Mouse (Mus musculus) ovary, postnatal 14 days (tissue): ENCODE results near the gene Tomm34.

Source experiments
- DNase-seq: peaks from one replicate; pipeline ENCODE4 v3.0.0; 2022; ENCODE audit warnings: low spot score

The Tomm34 gene

GRCm38 (mm10) chr2:164010944-164011343 lies 60.0 kb downstream of the Tomm34 start:
- no peak for DNase-seq

- no peak for DNase-seq
Observed at GRCm38 (mm10) chr2:164010496-164010895, 60.5 kb downstream of the Tomm34 start.

GRCm38 (mm10) chr2:164009227-164009626 lies 61.7 kb downstream of the Tomm34 start:
- DNase-seq: no peak

GRCm38 (mm10) chr2:164007987-164008545 lies 62.9 kb downstream of the Tomm34 start:
- DNase-seq: no peak

- DNase-seq: no peak
Observed at GRCm38 (mm10) chr2:164007547-164007946, 63.4 kb downstream of the Tomm34 start.

GRCm38 (mm10) chr2:164006932-164007331 lies 64.0 kb downstream of the Tomm34 start:
- no peak for DNase-seq

GRCm38 (mm10) chr2:164004503-164004902 lies 66.5 kb downstream of the Tomm34 start:
- DNase-seq: no peak
